Mouse (Mus musculus) megakaryocyte, embryonic 14.5 days (primary cell): Measurements from ENCODE around the gene Uchl5.

Source experiments
- FLI1 ChIP-seq: IDR thresholded peaks from 2 replicates; pipeline ENCODE4 v1.6.1; 2012; ENCODE audit warnings: low read length, inconsistent platforms, mixed read lengths
- GATA1 ChIP-seq: IDR thresholded peaks from 3 replicates; pipeline ENCODE4 v1.6.1; 2012; ENCODE audit warnings: mixed read lengths, low read length, inconsistent platforms, borderline replicate concordance

- TF ChIP-seq GATA1 (no peak), FLI1 (no peak)
Measured at GRCm38 (mm10) chr1:143770444-143771109, 6.5 kb upstream of the Uchl5 start.
